Mouse (Mus musculus) spleen, adult 2 months (tissue): ENCODE results near the gene Slc46a3.

Experiments used
- CTCF ChIP-seq: fragments of 200-500 bp; IDR thresholded peaks from 2 replicates; pipeline ENCODE4 v1.5.1; 2011; ENCODE audit warnings: mild to moderate bottlenecking, inconsistent platforms; ENCODE audit not compliant: insufficient read depth, insufficient read length, insufficient replicate concordance; ENCODE audit errors: extremely low read depth
- POLR2A ChIP-seq: fragments of 200-500 bp; IDR thresholded peaks from 2 replicates; pipeline ENCODE4 v1.6.1; 2011; ENCODE audit warnings: low read depth, low read length, inconsistent platforms

- TF ChIP-seq POLR2A (no peak), CTCF (no peak)
Measured at GRCm38 (mm10) chr5:147874491-147875065, 20.0 kb downstream of the Slc46a3 start.
